Mouse (Mus musculus): ENCODE data around the gene Atf6. TPM values are rescaled to one million over a fixed set of nuclear protein-coding genes. Genes with fewer than 3 reads are reported as not detected.

Atf6 gene
- polyA plus RNA-seq, 1 experiment from 2014 or later: 8.2 TPM

DNA sequence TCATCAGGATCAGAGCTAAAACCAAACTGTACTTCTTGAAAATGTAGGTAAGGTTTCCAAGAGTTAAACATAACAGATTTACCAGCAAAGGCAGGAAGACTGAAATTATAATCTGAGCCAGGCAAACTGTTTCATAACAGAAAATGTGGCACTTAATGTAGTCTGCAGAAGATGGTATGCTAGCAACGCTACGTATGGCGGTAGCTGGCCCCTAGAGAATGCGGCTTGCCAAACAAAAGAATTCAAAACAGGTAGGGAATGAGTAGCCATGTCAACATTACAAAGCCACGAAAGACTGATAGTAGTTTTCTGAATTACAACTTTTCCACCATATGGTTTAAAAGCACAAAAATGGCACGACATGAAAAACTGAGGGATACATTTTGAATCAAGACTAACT is 38.2 kb downstream of the Atf6 start:
- no peak overlapping the region for H3K4me3 ChIP-seq
- ATAC-seq (ENCODE audit: low FRiP score, low read depth): no peak
- H3K36me3 ChIP-seq: peaks cover 13% of the 10 kb centered on the region; the same call in 1 of the 2 replicates
- H3K4me2 ChIP-seq (replicated peaks): no peak overlapping the region
- 0 out of 2 replicates have a peak, but pooled peaks cover 3% of the 10 kb centered on the region for H3K9me3 ChIP-seq
- WGBS: 87% methylated on average over 6 of the region's 6 CpGs
- no peak overlapping the region for H3K27ac ChIP-seq
- no peaks in the 10 kb centered on the region for H3K4me1 ChIP-seq
- no peaks in the 10 kb centered on the region for H3K27me3 ChIP-seq
- no peak overlapping the region for H3K9ac ChIP-seq

- no peaks in the 10 kb centered on the region for H3K27me3 ChIP-seq
- no peaks in the 10 kb centered on the region for H3K9me3 ChIP-seq
- H3K36me3 ChIP-seq: peaks cover 9% of the 10 kb centered on the region
- no peak overlapping the region for H3K4me3 ChIP-seq
- peaks cover 11% of the 10 kb centered on the region for H3K4me1 ChIP-seq
- 87% methylated on average over 14 of the region's 14 CpGs for WGBS
- no peak overlapping the region for H3K27ac ChIP-seq
- no peak overlapping the region for H3K9ac ChIP-seq
- H3K4me2 ChIP-seq (replicated peaks): no peak overlapping the region
- no peak for ATAC-seq (ENCODE audit: low FRiP score, low read depth)
Observed at GRCm38 (mm10) chr1:170820103-170820814, 47.3 kb downstream of the Atf6 start.

- Histone ChIP-seq H3K4me2 (replicated peaks) (no peak overlapping the region), H3K27ac (no peak overlapping the region), H3K4me1 (no peaks in the 10 kb centered on the region), H3K9ac (no peak overlapping the region), H3K36me3 (peaks cover 9% of the 10 kb centered on the region), H3K9me3 (no peaks in the 10 kb centered on the region), H3K4me3 (no peak overlapping the region), H3K27me3 (no peaks in the 10 kb centered on the region)
- WGBS: 95% methylated on average over 2 of the region's 2 CpGs
- ATAC-seq (ENCODE audit: low FRiP score, low read depth): no peak
Observed at GRCm38 (mm10) chr1:170815287-170816004, 52.1 kb downstream of the Atf6 start.

- H3K9ac ChIP-seq: no peak overlapping the region
- H3K9me3 ChIP-seq: no peaks in the 10 kb centered on the region
- H3K36me3 ChIP-seq: peaks cover 6% of the 10 kb centered on the region
- H3K27ac ChIP-seq: no peak overlapping the region
- H3K4me1 ChIP-seq: peaks cover 4% of the 10 kb centered on the region
- H3K4me3 ChIP-seq: no peak overlapping the region
- H3K27me3 ChIP-seq: no peaks in the 10 kb centered on the region
- no peak overlapping the region for H3K4me2 ChIP-seq (replicated peaks)
- no peak for ATAC-seq (ENCODE audit: low FRiP score, low read depth)
- 84% methylated on average over 5 of the region's 5 CpGs for WGBS
Observed at GRCm38 (mm10) chr1:170812822-170813221, 54.7 kb downstream of the Atf6 start.

GRCm38 (mm10) chr1:170807600-170808270 is 59.8 kb downstream of the Atf6 start:
- H3K27ac ChIP-seq: no peak overlapping the region
- no peak overlapping the region for H3K4me2 ChIP-seq (replicated peaks)
- ATAC-seq (ENCODE audit: low FRiP score, low read depth): no peak
- WGBS: 73% methylated on average over 2 of the region's 2 CpGs
- no peak overlapping the region for H3K9ac ChIP-seq
- H3K36me3 ChIP-seq: peaks cover 2% of the 10 kb centered on the region
- H3K4me1 ChIP-seq: peaks cover 12% of the 10 kb centered on the region
- no peak overlapping the region for H3K4me3 ChIP-seq
- no peaks in the 10 kb centered on the region for H3K9me3 ChIP-seq
- no peaks in the 10 kb centered on the region for H3K27me3 ChIP-seq

DNA sequence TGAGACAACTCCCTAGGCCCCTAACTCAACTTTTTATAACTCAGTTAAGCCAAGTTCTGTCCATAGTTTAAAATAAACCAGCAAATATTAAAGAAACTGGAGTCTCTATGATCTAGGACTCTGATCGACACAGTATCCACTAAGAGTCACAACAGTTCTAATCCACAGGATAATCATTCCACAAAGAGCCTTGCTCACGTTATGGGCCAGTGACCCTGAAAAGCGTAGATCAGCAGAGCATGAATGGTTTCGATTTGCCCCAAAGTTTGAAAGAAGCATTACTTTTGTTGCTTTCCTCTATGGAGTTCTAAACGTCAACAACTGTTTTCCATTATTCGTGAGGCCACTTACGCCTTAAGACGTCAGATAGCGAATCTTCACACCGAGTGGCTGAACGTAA is 62.9 kb downstream of the Atf6 start:
- H3K4me1 ChIP-seq: peaks cover 12% of the 10 kb centered on the region
- peaks cover 3% of the 10 kb centered on the region for H3K36me3 ChIP-seq
- no peaks in the 10 kb centered on the region for H3K9me3 ChIP-seq
- no peak overlapping the region for H3K4me3 ChIP-seq
- H3K4me2 ChIP-seq (replicated peaks): no peak overlapping the region
- H3K27ac ChIP-seq: no peak overlapping the region
- no peak overlapping the region for H3K9ac ChIP-seq
- 71% methylated on average over 11 of the region's 11 CpGs for WGBS
- H3K27me3 ChIP-seq: no peaks in the 10 kb centered on the region
- no peak for ATAC-seq (ENCODE audit: low FRiP score, low read depth)

- WGBS: 73% methylated on average over 7 of the region's 7 CpGs
- peaks cover 8% of the 10 kb centered on the region; the same call in 1 of the 2 replicates for H3K4me1 ChIP-seq
- peaks cover 10% of the 10 kb centered on the region for H3K36me3 ChIP-seq
- H3K4me2 ChIP-seq (replicated peaks): no peak overlapping the region
- H3K9ac ChIP-seq: no peak overlapping the region
- no peaks in the 10 kb centered on the region for H3K27me3 ChIP-seq
- ATAC-seq (ENCODE audit: low FRiP score, low read depth): no peak
- no peaks in the 10 kb centered on the region for H3K9me3 ChIP-seq
- no peak overlapping the region; the same call in 1 of the 2 replicates for H3K27ac ChIP-seq
- H3K4me3 ChIP-seq: no peak overlapping the region
Observed at GRCm38 (mm10) chr1:170802669-170803068, 64.9 kb downstream of the Atf6 start.

DNA sequence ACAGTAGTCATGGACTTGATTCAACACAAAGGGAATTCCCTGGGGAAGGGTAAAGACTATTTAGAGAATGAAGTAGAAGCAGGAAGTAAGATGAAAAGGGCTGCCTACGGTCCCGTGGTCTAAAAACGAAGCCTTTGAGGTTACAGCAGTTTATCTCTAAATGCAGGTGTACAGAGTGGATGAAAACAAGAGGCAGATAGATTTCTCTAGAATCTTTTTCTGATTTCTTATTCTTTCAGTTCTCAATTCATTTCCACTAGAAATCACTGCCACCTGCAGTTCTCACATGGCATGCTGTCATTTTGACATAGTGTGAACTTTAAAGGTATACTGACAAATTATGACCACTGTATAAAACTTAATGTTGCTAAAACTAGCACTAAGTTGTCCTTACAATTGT is 66.9 kb downstream of the Atf6 start:
- H3K27ac ChIP-seq: no peak overlapping the region
- 77% methylated on average over 3 of the region's 3 CpGs for WGBS
- ATAC-seq (ENCODE audit: low FRiP score, low read depth): no peak

DNA sequence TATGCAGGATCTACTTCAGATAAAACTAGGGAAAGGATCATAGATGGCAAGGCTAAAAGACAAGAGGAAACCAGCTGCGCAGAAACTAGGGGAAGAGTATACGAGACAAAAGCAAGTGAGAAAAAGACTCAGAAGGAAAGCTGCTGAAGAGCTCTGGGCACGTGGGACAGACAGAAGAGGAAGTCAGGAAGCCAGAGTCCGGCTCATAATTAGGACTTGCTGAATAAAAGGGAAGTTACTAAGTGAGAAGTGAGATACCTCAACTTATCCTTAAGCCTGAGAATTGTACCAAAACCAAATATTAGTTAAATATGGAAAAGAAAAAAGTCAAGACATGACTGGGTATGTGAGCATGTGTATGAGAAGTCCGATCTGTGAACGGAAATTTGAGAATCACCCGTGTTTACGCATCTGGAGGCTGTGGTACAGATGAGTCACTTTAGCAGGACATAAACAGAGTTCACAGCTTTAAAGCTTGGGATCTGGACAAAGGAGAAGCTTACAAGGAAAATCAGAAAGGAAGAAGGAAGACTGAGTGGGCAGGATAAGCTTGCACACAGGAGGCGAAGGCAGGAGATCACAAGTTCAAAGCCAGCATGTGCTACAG is 71.7 kb downstream of the Atf6 start:
- Histone ChIP-seq H3K27ac (no peak overlapping the region), H3K27me3 (no peaks in the 10 kb centered on the region), H3K4me3 (no peak overlapping the region), H3K4me2 (replicated peaks) (no peak overlapping the region), H3K9me3 (no peaks in the 10 kb centered on the region), H3K9ac (no peak overlapping the region), H3K36me3 (peaks cover 24% of the 10 kb centered on the region), H3K4me1 (no peaks in the 10 kb centered on the region; the same call in 1 of the 2 replicates)
- WGBS: 78% methylated on average over 9 of the region's 9 CpGs
- no peak for ATAC-seq (ENCODE audit: low FRiP score, low read depth)

More for the DNA sequence above, 66.9 kb downstream of the Atf6 start:
- H3K36me3 ChIP-seq: peaks cover 13% of the 10 kb centered on the region; the same call in 1 of the 2 replicates
- H3K4me1 ChIP-seq: peaks cover 8% of the 10 kb centered on the region; the same call in 1 of the 2 replicates
- H3K4me3 ChIP-seq: no peak overlapping the region
- no peaks in the 10 kb centered on the region for H3K27me3 ChIP-seq
- H3K4me2 ChIP-seq (replicated peaks): no peak overlapping the region
- H3K9me3 ChIP-seq: no peaks in the 10 kb centered on the region
- no peak overlapping the region for H3K9ac ChIP-seq

DNA sequence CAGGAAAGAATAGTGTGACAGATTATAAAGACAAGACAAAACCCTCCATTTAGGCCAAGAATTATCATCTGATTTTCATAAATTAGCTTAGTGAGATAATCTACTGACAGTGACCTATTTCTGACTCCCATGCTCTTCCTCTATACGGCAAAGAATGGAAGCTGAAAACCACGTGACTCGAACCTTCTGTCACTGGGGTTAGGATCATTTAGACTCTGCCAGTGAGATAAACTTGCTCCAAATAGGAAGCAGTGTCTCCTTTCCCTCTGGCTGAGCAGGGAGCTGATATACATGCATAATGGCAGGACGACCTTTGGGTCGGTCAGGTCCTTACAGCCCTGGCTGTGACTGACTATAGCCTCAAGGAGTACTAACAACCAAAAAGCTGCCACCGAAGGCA is 76.0 kb downstream of the Atf6 start:
- 83% methylated on average over 6 of the region's 6 CpGs for WGBS

GRCm38 (mm10) chr1:170791001-170791400 is 76.6 kb downstream of the Atf6 start:
- Histone ChIP-seq H3K4me3 (no peak overlapping the region), H3K4me2 (replicated peaks) (no peak overlapping the region), H3K4me1 (no peaks in the 10 kb centered on the region), H3K9ac (no peak overlapping the region), H3K27me3 (no peaks in the 10 kb centered on the region), H3K9me3 (no peaks in the 10 kb centered on the region), H3K27ac (no peak overlapping the region), H3K36me3 (peaks cover 27% of the 10 kb centered on the region)
- no peak for ATAC-seq (ENCODE audit: low FRiP score, low read depth)
- 83% methylated on average over 3 of the region's 3 CpGs for whole genome bisulfite sequencing

More for the DNA sequence above, 76.0 kb downstream of the Atf6 start:
- no peak overlapping the region for H3K27ac ChIP-seq
- no peak for ATAC-seq (ENCODE audit: low FRiP score, low read depth)
- no peaks in the 10 kb centered on the region for H3K27me3 ChIP-seq
- no peak overlapping the region for H3K4me3 ChIP-seq
- H3K9ac ChIP-seq: no peak overlapping the region
- peaks cover 22% of the 10 kb centered on the region for H3K36me3 ChIP-seq
- H3K4me2 ChIP-seq (replicated peaks): no peak overlapping the region
- no peaks in the 10 kb centered on the region for H3K4me1 ChIP-seq
- H3K9me3 ChIP-seq: no peaks in the 10 kb centered on the region

- no peak overlapping the region for H3K4me3 ChIP-seq
- H3K4me2 ChIP-seq (replicated peaks): no peak overlapping the region
- 49% methylated on average over 1 of the region's 1 CpGs for WGBS
- H3K9me3 ChIP-seq: no peaks in the 10 kb centered on the region
- H3K9ac ChIP-seq: no peak overlapping the region
- H3K27me3 ChIP-seq: no peaks in the 10 kb centered on the region
- H3K27ac ChIP-seq: no peak overlapping the region
- ATAC-seq (ENCODE audit: low FRiP score, low read depth): no peak
- peaks cover 38% of the 10 kb centered on the region for H3K36me3 ChIP-seq
- no peaks in the 10 kb centered on the region for H3K4me1 ChIP-seq
Observed at GRCm38 (mm10) chr1:170787643-170788042, 79.9 kb downstream of the Atf6 start.
